In genomic region chr4:102534049-102534730, GRCm38 (mm10) we compare ENCODE assay signal across 9 mouse cellular contexts.
DNase-seq lines count a peak whose midpoint lies in the region; ATAC-seq and TF ChIP-seq lines count a peak whose summit lies in the region.
"Had no signal": no experiment of that assay in that cellular context is flagged by ENCODE, and none has a peak within 500 bp of the region (broad histone marks: within the 10 kb centered on the region; RNA-seq: fewer than 3 reads in every experiment).

No protein-coding gene starts in this region.

- no peak overlapping the region for H3K4me2 ChIP-seq in midbrain, embryonic 15.5 days
- no peak overlapping the region for H3K4me2 ChIP-seq in intestine, postnatal 0 days (replicated peaks; ENCODE audit: low read depth)

- peak; percentile 24 for DNase-seq in left cerebral cortex, postnatal 4 days
- DNase-seq in left cerebral cortex, adult 18-20 months (ENCODE audit: low spot score in 2 of 2), result no peak
- DNase-seq in cerebellum, adult 18-20 months, result peak; percentile 34 to 41
- DNase-seq in spleen, adult 12 weeks (ENCODE audit: low spot score), result no peak
- DNase-seq: thymus, postnatal 25 days had no signal

- H3K4me1 ChIP-seq in midbrain, embryonic 15.5 days, result peaks cover 11% of the 10 kb centered on the region
- H3K4me1 ChIP-seq in intestine, postnatal 0 days (replicated peaks; ENCODE audit: control insufficient read depth, insufficient read depth, low read length), result no peaks in the 10 kb centered on the region

- ATAC-seq in granulocyte monocyte progenitor cell, adult 5-6 weeks (replicated peaks; ENCODE audit: poor library complexity, severe bottlenecking), result peak; percentile 83
- ATAC-seq in midbrain, embryonic 15.5 days (replicated peaks), result peak; percentile 73
- no peak for ATAC-seq in intestine, postnatal 0 days
- no peak; the same call in 1 of the 2 replicates for ATAC-seq in megakaryocyte-erythroid progenitor cell, adult 5-6 weeks (replicated peaks; ENCODE audit: low FRiP score, low TSS enrichment, poor library complexity, severe bottlenecking)

- H3K27ac ChIP-seq in midbrain, embryonic 15.5 days, result peak overlapping the region; percentile 63
- no peak overlapping the region for H3K27ac ChIP-seq in intestine, postnatal 0 days (ENCODE audit: low read depth, low read length)

- H3K27me3 ChIP-seq in midbrain, embryonic 15.5 days (replicated peaks), result no peaks in the 10 kb centered on the region
- H3K27me3 ChIP-seq in intestine, postnatal 0 days (replicated peaks; ENCODE audit: control insufficient read depth, insufficient read depth, low read length), result no peaks in the 10 kb centered on the region

- H3K9me3 ChIP-seq in midbrain, embryonic 15.5 days, result no peaks in the 10 kb centered on the region
- H3K9me3 ChIP-seq in intestine, postnatal 0 days (ENCODE audit: control insufficient read depth), result no peaks in the 10 kb centered on the region

- H3K36me3 ChIP-seq in midbrain, embryonic 15.5 days (replicated peaks), result no peaks in the 10 kb centered on the region
- no peaks in the 10 kb centered on the region for H3K36me3 ChIP-seq in intestine, postnatal 0 days (ENCODE audit: control insufficient read depth, insufficient read depth)

- H3K9ac ChIP-seq in midbrain, embryonic 15.5 days, result no peak overlapping the region
- H3K9ac ChIP-seq in intestine, postnatal 0 days (ENCODE audit: low read depth, low read length), result no peak overlapping the region

- intact Hi-C loops in left cerebral cortex, postnatal 4 days (cut with DNase I), result no loop called here

- H3K4me3 ChIP-seq in midbrain, embryonic 15.5 days, result no peak overlapping the region
- H3K4me3 ChIP-seq in intestine, postnatal 0 days (ENCODE audit: low read depth, low read length), result no peak overlapping the region

- TF ChIP-seq CTCF in intestine, postnatal 0 days (IDR thresholded peaks at IDR 0.05; ENCODE audit: low read depth), result no peak

- 26% methylated on average over 5 of the region's 5 CpGs for WGBS in midbrain, embryonic 15.5 days
- 80% methylated on average over 5 of the region's 5 CpGs for WGBS in intestine, postnatal 0 days

Comparison
In these comparisons a context has a peak if more than half of its experiments do, and no peak if none do; other contexts are left out.
1. DNase-seq: peak in left cerebral cortex, postnatal 4 days (single experiment) and cerebellum, adult 18-20 months (2 of 2); none in left cerebral cortex, adult 18-20 months (0 of 2) and spleen, adult 12 weeks (single experiment).
2. ATAC-seq: peak in granulocyte monocyte progenitor cell, adult 5-6 weeks (single experiment) and midbrain, embryonic 15.5 days (single experiment); none in intestine, postnatal 0 days (single experiment) and megakaryocyte-erythroid progenitor cell, adult 5-6 weeks (single experiment).